Mouse (Mus musculus): ENCODE data around the gene Bloc1s5. TPM values are rescaled to one million over a fixed set of nuclear protein-coding genes. Genes with fewer than 3 reads are reported as not detected.
"Not testable (repeated sequence)": the region's sequence is repeated elsewhere in the genome, so short reads cannot be mapped to it uniquely, and the experiment has no call there.

The Bloc1s5 gene
- total RNA-seq (2017), result 5.9 and 6.2 TPM in 2 replicates

DNA sequence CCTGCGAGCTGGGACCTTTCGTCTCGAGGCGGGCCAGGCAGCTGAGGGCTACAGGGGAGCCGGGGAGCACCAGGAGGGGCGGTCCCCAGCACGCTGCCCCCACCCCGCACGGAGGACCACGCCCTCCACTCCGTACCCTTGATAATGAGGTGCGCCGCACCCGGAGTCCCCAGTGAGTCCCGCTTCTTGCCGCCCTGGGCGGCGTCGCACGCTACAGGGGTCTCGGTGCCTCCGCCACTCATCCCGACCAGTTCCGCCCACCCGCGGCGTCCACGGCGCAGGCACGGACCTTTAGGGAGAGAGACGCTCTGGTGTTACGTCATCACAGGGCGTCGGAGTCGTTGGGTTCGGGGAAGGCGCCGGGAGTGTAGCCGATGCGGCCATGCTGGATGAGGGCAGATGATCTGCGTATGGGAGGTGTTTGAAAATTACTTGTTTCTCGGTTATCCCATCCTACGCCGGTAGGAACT, at the start of gene Bloc1s5:
TSS of gene Bloc1s5 (minus strand) at position 310 of the 470 bp plus-strand sequence.
- ATAC-seq (ENCODE audit: extremely low read depth, insufficient number of reproducible peaks, low FRiP score, poor library complexity, severe bottlenecking), result peak; percentile 84

DNA sequence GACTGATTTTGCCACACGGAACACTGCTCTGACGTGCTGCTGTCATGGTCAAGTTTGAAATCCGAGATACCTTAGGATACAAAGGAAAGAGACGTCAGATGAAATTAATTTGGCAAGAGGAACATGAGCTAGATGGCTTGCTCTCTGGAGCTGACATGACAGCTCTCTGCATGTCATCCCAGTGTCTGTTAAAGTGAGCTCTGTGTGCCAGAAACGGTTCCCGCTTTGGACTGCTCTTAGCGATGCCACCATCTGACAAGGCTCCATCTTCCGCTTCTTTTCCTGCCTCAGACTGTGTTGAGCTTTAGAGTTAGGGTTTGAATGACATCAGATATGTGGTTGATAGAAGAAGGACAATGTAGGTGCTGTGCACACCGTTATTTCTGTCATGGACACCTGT, 37.4 kb upstream of the Bloc1s5 start:
- ATAC-seq (ENCODE audit: extremely low read depth, insufficient number of reproducible peaks, low FRiP score, poor library complexity, severe bottlenecking), result no peak

- ATAC-seq (ENCODE audit: extremely low read depth, insufficient number of reproducible peaks, low FRiP score, poor library complexity, severe bottlenecking), result not testable (repeated sequence)
Measured at GRCm38 (mm10) chr13:38671451-38671850, 36.5 kb upstream of the Bloc1s5 start.

DNA sequence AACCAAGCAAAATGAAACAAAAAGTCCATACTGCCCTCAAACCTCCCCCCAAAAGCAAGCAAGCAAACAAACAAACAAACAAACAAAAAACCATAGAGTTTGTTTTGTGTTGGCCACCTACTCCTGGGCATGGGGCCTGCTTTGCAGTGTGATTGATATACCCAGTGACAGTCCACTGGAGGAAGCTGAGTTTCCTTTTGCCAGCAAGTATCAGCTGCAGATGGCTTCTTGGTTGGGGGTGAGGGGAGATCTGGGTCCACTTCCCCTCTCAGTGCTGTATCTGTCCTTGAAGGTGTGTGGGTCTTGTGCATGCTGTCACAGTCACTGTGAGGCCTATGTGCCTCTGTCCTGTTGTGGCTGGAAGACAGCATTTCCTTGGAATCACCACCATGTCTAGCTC, 35.1 kb upstream of the Bloc1s5 start:
- ATAC-seq (ENCODE audit: extremely low read depth, insufficient number of reproducible peaks, low FRiP score, poor library complexity, severe bottlenecking), result no peak

- ATAC-seq (ENCODE audit: extremely low read depth, insufficient number of reproducible peaks, low FRiP score, poor library complexity, severe bottlenecking), result peak; percentile 55; the same call in 1 of the 2 replicates
Measured at GRCm38 (mm10) chr13:38668514-38668913, 33.6 kb upstream of the Bloc1s5 start.

GRCm38 (mm10) chr13:38664753-38665152, 29.8 kb upstream of the Bloc1s5 start:
- ATAC-seq (ENCODE audit: extremely low read depth, insufficient number of reproducible peaks, low FRiP score, poor library complexity, severe bottlenecking), result no peak

DNA sequence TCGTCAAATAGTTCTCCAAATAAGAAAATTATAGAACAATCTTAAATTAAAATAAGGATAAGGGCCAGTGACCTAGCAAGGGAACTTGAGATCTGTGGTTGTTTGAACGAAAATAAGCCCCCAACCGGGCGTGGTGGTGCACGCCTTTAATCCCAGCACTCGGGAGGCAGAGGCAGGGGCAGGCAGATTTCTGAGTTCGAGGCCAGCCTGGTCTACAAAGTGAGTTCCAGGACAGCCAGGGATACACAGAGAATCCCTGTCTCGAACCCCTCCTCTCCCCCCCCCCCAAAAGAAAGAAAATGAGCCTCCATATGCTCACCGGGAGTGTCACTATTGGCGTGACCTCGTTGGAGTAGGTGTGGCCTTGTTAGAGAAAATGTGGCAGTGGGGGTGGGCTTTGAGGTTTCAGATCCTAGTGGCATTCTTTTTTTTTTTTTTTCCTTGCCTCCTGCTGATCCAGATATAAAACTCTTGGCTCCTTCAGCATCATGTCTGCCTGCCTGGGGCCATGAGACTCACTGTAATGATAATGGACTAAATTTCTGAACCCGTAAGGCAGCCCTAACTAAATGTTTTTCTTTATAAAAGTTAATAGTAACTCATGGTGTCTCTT, 24.7 kb upstream of the Bloc1s5 start:
- no peak for ATAC-seq (ENCODE audit: extremely low read depth, insufficient number of reproducible peaks, low FRiP score, poor library complexity, severe bottlenecking)

DNA sequence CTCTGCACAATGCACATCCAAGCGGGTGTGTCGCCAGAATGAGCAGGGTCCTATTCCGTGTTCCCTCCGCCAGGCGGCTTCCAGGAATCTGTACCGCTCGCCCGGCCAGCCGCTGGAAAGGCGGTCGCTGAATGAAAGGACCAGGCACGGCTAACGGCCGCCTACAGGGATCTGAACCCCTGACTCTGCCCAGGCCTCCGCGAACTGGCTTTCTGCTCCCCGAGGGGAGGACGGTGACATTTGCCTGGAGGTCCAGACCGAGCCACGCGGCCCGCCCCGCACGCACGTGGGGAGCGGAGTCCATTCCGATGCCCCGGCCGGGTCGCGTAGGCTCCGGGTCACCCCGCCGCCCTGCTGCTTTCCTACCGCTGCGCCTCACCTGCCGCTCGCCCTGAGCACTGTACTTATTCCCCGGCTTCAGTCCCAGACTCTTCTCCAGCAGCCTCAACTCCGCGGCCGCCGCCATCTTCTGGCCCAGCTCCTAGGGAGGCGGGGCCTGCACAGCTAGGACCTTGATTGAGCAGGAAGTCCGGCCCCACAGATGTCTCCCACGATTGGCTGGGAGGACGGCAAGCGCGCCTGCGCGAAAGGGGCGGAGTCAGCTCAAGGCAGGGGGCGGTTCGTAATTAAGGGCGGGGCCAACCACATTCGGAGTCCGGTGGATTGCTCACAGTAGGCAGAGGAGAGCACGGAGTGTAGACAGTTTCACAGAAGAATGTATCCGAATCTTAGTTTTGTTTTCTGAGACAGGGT, 23.8 kb upstream of the Bloc1s5 start, which contains the start of gene Eef1e1:
TSS of gene Eef1e1 (minus strand) at position 531 of the 753 bp plus-strand sequence.
- ATAC-seq (ENCODE audit: extremely low read depth, insufficient number of reproducible peaks, low FRiP score, poor library complexity, severe bottlenecking), result peak; percentile 98

GRCm38 (mm10) chr13:38657865-38658264, 23.0 kb upstream of the Bloc1s5 start:
- ATAC-seq (ENCODE audit: extremely low read depth, insufficient number of reproducible peaks, low FRiP score, poor library complexity, severe bottlenecking), result no peak

DNA sequence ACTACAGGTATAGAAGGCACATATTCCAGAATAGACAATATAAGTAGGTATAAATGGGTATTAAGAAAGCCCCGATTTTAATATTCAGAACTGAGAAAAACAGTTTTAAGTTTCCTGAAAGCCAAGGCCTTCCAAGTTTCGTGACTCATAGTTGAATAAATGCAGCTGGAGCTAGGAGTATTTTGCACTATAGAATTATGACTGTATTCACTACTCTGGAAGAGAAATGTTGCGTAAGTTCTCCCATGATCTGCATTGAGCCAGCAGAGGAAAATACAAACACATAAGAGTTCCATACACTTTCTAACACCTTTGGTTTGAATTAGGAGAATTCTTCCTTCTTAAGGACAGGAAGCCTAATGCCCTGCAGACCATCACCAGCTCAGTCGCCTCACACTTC, 15.4 kb upstream of the Bloc1s5 start:
- ATAC-seq (ENCODE audit: extremely low read depth, insufficient number of reproducible peaks, low FRiP score, poor library complexity, severe bottlenecking), result no peak

- no peak for ATAC-seq (ENCODE audit: extremely low read depth, insufficient number of reproducible peaks, low FRiP score, poor library complexity, severe bottlenecking)
Measured at GRCm38 (mm10) chr13:38649069-38649468, 14.2 kb upstream of the Bloc1s5 start.

DNA sequence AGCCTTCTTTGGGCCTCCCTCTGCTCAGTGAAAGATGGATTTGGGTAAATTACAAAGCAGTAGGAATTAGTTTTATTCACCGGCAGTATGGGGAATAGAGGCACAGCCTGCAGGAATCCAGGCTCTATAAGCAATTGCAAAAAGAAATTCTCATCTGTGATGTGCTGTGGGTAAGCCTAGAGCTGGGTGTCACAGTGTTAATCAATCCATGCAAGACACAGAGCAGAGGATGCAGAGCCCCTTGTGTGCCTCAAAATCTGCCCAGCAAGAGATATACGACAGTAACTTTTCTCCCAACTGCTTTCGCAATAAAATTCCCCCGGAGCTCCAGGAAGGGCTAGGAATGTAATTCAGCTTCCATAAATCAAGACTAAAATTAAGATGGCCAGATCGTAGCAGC, 6.5 kb upstream of the Bloc1s5 start:
- no peak for ATAC-seq (ENCODE audit: extremely low read depth, insufficient number of reproducible peaks, low FRiP score, poor library complexity, severe bottlenecking)

DNA sequence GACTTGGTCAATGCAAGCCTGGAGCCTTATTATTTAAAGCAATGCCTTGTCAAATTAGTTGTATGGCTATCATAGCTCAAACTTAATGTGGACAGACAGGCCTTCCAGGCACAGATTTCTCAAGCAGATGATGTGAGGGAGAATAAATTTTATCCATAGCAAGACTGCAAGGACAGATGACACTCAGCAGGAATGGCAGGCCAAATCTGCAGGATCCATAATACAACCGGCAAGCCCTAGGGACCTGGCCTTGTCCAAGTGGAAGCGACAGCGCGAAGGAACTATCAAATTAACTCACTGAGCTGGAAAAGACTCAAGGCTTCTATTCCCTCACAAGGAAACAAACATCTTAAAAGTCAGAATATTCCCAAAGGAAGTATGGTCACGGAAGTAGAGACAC, 6.1 kb upstream of the Bloc1s5 start:
- no peak for ATAC-seq (ENCODE audit: extremely low read depth, insufficient number of reproducible peaks, low FRiP score, poor library complexity, severe bottlenecking)

- no peak for ATAC-seq (ENCODE audit: extremely low read depth, insufficient number of reproducible peaks, low FRiP score, poor library complexity, severe bottlenecking)
Measured at GRCm38 (mm10) chr13:38638694-38639093, 3.8 kb upstream of the Bloc1s5 start.

- ATAC-seq (ENCODE audit: extremely low read depth, insufficient number of reproducible peaks, low FRiP score, poor library complexity, severe bottlenecking), result no peak
Measured at GRCm38 (mm10) chr13:38634256-38634799, 581 bp downstream of the Bloc1s5 start.

DNA sequence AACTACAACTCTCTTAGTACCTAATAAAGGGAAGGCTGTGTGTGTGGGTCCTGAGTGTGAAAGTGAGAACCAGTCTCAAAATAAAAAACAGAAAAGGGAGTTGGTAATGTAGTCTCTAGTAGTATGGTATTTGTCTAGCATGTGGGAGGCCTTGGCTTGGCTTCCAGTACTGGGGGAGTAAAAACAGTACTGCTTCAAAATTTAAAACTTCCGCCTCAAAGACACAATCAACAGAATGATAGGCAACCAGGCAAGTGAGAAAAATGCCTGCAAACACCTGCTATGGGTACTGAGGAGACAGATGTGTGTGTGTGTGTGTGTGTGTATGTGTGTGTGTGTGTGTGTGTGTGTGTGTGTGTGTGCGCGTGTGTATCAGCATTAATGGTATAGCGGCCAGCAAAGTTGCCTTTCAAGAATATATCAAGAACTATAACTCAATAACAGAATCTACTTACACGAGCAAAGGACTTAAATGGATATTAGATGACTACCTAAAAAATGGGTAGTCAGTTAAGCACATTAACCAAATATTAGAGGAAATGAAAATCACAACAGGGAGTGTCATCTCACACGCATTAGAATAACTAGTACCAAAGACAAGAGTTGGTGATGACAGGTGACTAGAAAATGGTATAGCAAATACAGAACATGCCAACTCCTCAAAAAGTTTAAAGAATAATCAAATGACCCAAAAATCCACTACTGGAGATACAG, 1.5 kb downstream of the Bloc1s5 start:
- no peak for ATAC-seq (ENCODE audit: extremely low read depth, insufficient number of reproducible peaks, low FRiP score, poor library complexity, severe bottlenecking)

- ATAC-seq (ENCODE audit: extremely low read depth, insufficient number of reproducible peaks, low FRiP score, poor library complexity, severe bottlenecking), result no peak
Measured at GRCm38 (mm10) chr13:38632556-38632955, 2.4 kb downstream of the Bloc1s5 start.

DNA sequence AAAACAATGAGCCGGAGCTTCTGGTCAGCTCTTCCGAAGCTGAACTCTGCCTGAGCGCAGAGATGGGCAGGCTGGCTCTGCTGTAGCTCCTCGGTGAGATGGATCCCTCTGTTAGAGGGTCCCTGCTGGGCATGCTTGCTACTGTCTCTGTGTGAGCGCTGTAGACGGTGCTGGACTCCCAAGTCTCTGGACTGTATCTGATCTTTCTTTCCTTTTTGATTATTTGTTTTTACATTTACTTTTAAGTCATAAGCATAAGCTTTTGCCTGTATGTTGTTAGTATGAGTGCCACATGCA, 8.7 kb downstream of the Bloc1s5 start:
- no peak for ATAC-seq (ENCODE audit: extremely low read depth, insufficient number of reproducible peaks, low FRiP score, poor library complexity, severe bottlenecking)

GRCm38 (mm10) chr13:38625492-38626228, 9.2 kb downstream of the Bloc1s5 start:
- ATAC-seq (ENCODE audit: extremely low read depth, insufficient number of reproducible peaks, low FRiP score, poor library complexity, severe bottlenecking), result no peak

Data from neutrophil, adult 5-6 weeks (primary cell).